Mouse (Mus musculus): ENCODE measurements around the gene Snrpb. TPM values are rescaled to one million over a fixed set of nuclear protein-coding genes. Genes with fewer than 3 reads are reported as not detected.

The Snrpb gene
- polyA plus RNA-seq, 1 experiment = 46.0 TPM

- Histone ChIP-seq H3K36me3 (ENCODE audit: control insufficient read depth) (no peaks in the 10 kb centered on the region), H3K27me3 (ENCODE audit: control insufficient read depth) (no peaks in the 10 kb centered on the region), H3K9me3 (ENCODE audit: control insufficient read depth, low read length) (no peaks in the 10 kb centered on the region), H3K4me1 (ENCODE audit: control insufficient read depth) (no peaks in the 10 kb centered on the region), H3K4me3 (replicated peaks) (no peak overlapping the region)
- TF ChIP-seq TAL1 (IDR thresholded peaks at IDR 0.05; ENCODE audit: low read length) (no peak), GATA1 (IDR thresholded peaks at IDR 0.05; ENCODE audit: low read length) (no peak)
These were observed 24.0 kb downstream of the Snrpb start for GRCm38 (mm10) chr2:130155171-130155570.

GRCm38 (mm10) chr2:130146089-130146668 lies 33.0 kb downstream of the Snrpb start:
- H3K36me3 ChIP-seq (ENCODE audit: control insufficient read depth) = no peaks in the 10 kb centered on the region
- H3K4me1 ChIP-seq (ENCODE audit: control insufficient read depth) = no peaks in the 10 kb centered on the region
- no peaks in the 10 kb centered on the region for H3K9me3 ChIP-seq (ENCODE audit: control insufficient read depth, low read length)
- H3K4me3 ChIP-seq (replicated peaks) = no peak overlapping the region
- TF ChIP-seq TAL1 (IDR thresholded peaks at IDR 0.05; ENCODE audit: low read length) (no peak), GATA1 (IDR thresholded peaks at IDR 0.05; ENCODE audit: low read length) (no peak)
- no peaks in the 10 kb centered on the region for H3K27me3 ChIP-seq (ENCODE audit: control insufficient read depth)

- Histone ChIP-seq H3K4me1 (ENCODE audit: control insufficient read depth) (no peaks in the 10 kb centered on the region), H3K27me3 (ENCODE audit: control insufficient read depth) (no peaks in the 10 kb centered on the region), H3K4me3 (replicated peaks) (no peak overlapping the region), H3K36me3 (ENCODE audit: control insufficient read depth) (no peaks in the 10 kb centered on the region), H3K9me3 (ENCODE audit: control insufficient read depth, low read length) (no peaks in the 10 kb centered on the region)
- no peak for TF ChIP-seq TAL1 (IDR thresholded peaks at IDR 0.05; ENCODE audit: low read length)
- no peak for TF ChIP-seq GATA1 (IDR thresholded peaks at IDR 0.05; ENCODE audit: low read length)
These were observed 34.4 kb downstream of the Snrpb start for GRCm38 (mm10) chr2:130144703-130145324.

GRCm38 (mm10) chr2:130143011-130143410 lies 36.2 kb downstream of the Snrpb start:
- H3K9me3 ChIP-seq (ENCODE audit: control insufficient read depth, low read length) = no peaks in the 10 kb centered on the region

DNA sequence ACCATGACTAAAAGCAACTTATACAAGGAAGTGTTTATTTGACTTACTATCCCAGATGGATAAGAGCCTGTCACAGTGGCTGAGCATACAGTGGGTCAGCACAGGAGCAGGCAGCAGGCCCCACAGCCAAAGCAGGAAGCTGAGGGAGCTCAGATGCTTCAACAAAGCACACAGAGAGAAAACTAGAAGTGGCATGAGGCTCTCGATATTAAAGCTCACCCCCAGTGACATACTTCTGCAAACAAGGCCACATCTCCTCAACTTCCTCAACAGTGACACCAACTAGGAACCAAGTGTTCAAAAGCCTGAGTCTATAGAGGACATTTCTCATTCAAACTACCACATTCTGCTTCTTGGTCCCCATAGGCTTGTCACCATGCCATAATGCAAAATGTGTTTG lies 49.5 kb downstream of the Snrpb start:
- TF ChIP-seq TAL1 (IDR thresholded peaks at IDR 0.05; ENCODE audit: low read length) (no peak), GATA1 (IDR thresholded peaks at IDR 0.05; ENCODE audit: low read length) (no peak)
- no peaks in the 10 kb centered on the region for H3K36me3 ChIP-seq (ENCODE audit: control insufficient read depth)
- H3K27me3 ChIP-seq (ENCODE audit: control insufficient read depth) = no peaks in the 10 kb centered on the region
- H3K9me3 ChIP-seq (ENCODE audit: control insufficient read depth, low read length) = no peaks in the 10 kb centered on the region
- no peak overlapping the region for H3K4me3 ChIP-seq (replicated peaks)
- H3K4me1 ChIP-seq (ENCODE audit: control insufficient read depth) = no peaks in the 10 kb centered on the region

More at GRCm38 (mm10) chr2:130143011-130143410, 36.2 kb downstream of the Snrpb start:
- TF ChIP-seq TAL1 (IDR thresholded peaks at IDR 0.05; ENCODE audit: low read length) (no peak), GATA1 (IDR thresholded peaks at IDR 0.05; ENCODE audit: low read length) (no peak)
- Histone ChIP-seq H3K27me3 (ENCODE audit: control insufficient read depth) (no peaks in the 10 kb centered on the region), H3K4me1 (ENCODE audit: control insufficient read depth) (no peaks in the 10 kb centered on the region), H3K4me3 (replicated peaks) (no peak overlapping the region), H3K36me3 (ENCODE audit: control insufficient read depth) (no peaks in the 10 kb centered on the region)

- H3K36me3 ChIP-seq (ENCODE audit: control insufficient read depth) = no peaks in the 10 kb centered on the region
- TF ChIP-seq TAL1 (IDR thresholded peaks at IDR 0.05; ENCODE audit: low read length) (no peak), GATA1 (IDR thresholded peaks at IDR 0.05; ENCODE audit: low read length) (no peak)
- no peak overlapping the region for H3K4me3 ChIP-seq (replicated peaks)
- no peaks in the 10 kb centered on the region for H3K9me3 ChIP-seq (ENCODE audit: control insufficient read depth, low read length)
- H3K27me3 ChIP-seq (ENCODE audit: control insufficient read depth) = no peaks in the 10 kb centered on the region
- no peaks in the 10 kb centered on the region for H3K4me1 ChIP-seq (ENCODE audit: control insufficient read depth)
These were observed 53.1 kb downstream of the Snrpb start for GRCm38 (mm10) chr2:130126073-130126472.

DNA sequence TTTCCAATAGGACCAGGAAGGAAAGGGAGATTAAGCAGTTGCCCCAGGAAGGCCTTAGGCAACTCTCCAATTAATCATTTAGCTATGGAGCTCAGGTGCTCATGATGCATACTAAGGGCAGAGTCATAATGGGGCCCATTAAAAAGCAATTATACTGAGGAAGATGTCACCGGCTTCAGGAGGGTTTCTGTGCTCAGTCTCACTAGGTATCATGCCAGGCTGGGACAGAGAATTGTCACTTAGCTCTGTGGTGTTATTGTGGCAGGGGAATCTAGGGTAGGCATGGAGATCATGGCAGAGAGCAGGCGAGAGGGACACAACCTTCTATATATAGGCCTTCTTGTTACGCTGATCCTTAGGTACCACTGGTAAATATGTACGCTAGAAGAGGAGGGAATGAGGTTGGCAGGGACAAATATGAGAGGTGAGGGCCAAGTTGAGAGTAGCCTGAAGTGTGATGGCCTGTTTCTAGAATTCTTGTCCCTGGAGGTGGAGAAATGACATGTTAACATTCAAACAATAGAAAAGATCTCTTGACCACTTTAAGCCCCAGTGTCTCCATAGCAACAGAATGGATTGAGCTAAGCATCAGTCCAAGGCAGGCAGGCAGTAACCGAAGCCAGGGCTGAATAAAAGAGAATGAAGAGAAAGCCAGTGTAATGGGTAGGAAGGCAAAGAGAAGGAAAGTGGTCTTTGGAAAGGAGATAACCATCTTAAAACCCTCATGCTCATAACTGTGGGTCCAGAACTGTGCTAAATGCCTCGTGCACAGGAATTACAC lies 53.7 kb downstream of the Snrpb start:
- Histone ChIP-seq H3K36me3 (ENCODE audit: control insufficient read depth) (no peaks in the 10 kb centered on the region), H3K9me3 (ENCODE audit: control insufficient read depth, low read length) (no peaks in the 10 kb centered on the region), H3K4me3 (replicated peaks) (no peak overlapping the region), H3K27me3 (ENCODE audit: control insufficient read depth) (no peaks in the 10 kb centered on the region), H3K4me1 (ENCODE audit: control insufficient read depth) (no peaks in the 10 kb centered on the region)
- no peak for TF ChIP-seq TAL1 (IDR thresholded peaks at IDR 0.05; ENCODE audit: low read length)
- no peak for TF ChIP-seq GATA1 (IDR thresholded peaks at IDR 0.05; ENCODE audit: low read length)

Other genes starting within 250 kb of the Snrpb start
- gene Tgm3, start 167.1 kb downstream of the Snrpb start, polyA plus RNA-seq (2012) = not detected in 2 replicates
- gene Tgm6, start 67.0 kb downstream of the Snrpb start, polyA plus RNA-seq (2012) = not detected in 2 replicates
- not detected in 2 replicates for gene Tmc2, start 15.8 kb upstream of the Snrpb start, polyA plus RNA-seq (2012)
- gene Nop56, start 95.0 kb upstream of the Snrpb start, polyA plus RNA-seq (2012) = 6.1 and 6.4 TPM in 2 replicates
- 6.8 and 9.7 TPM in 2 replicates for gene Idh3b, start 105.1 kb upstream of the Snrpb start, polyA plus RNA-seq (2012)
- not detected in 2 replicates for gene Ebf4, start 115.8 kb upstream of the Snrpb start, polyA plus RNA-seq (2012)
- not detected in 2 replicates for gene Cpxm1, start 218.2 kb upstream of the Snrpb start, polyA plus RNA-seq (2012)
- not detected in 2 replicates for gene Gm28372, start 225.8 kb upstream of the Snrpb start, polyA plus RNA-seq (2012)
- gene 1700020A23Rik, start 225.9 kb upstream of the Snrpb start, polyA plus RNA-seq (2012) = not detected in 2 replicates
- not detected in 2 replicates for gene Tmem239, start 227.1 kb upstream of the Snrpb start, polyA plus RNA-seq (2012)
- gene Vps16, start 244.9 kb upstream of the Snrpb start, polyA plus RNA-seq (2012) = 1.2 and 1.3 TPM in 2 replicates
- gene Pced1a, start 245.3 kb upstream of the Snrpb start, polyA plus RNA-seq (2012) = 0.38 and 0.42 TPM in 2 replicates